Mouse (Mus musculus): ENCODE data around the gene Capg.

Gene Capg

GRCm38 (mm10) chr6:72570644-72571397 is 26.6 kb downstream of the Capg start:
- no peak for DNase-seq (ENCODE audit: low read depth)

GRCm38 (mm10) chr6:72571826-72572225 is 27.6 kb downstream of the Capg start:
- DNase-seq (ENCODE audit: low read depth) = no peak

- no peak for DNase-seq (ENCODE audit: low read depth)
Observed at GRCm38 (mm10) chr6:72576041-72576440, 31.9 kb downstream of the Capg start.

- no peak for DNase-seq (ENCODE audit: low read depth)
Observed at GRCm38 (mm10) chr6:72581625-72582382, 37.6 kb downstream of the Capg start.

- DNase-seq (ENCODE audit: low read depth) = no peak
Observed at GRCm38 (mm10) chr6:72583211-72583839, 39.1 kb downstream of the Capg start.

- no peak for DNase-seq (ENCODE audit: low read depth)
Observed at GRCm38 (mm10) chr6:72584154-72584553, 40.0 kb downstream of the Capg start.

- DNase-seq (ENCODE audit: low read depth) = no peak
Observed at GRCm38 (mm10) chr6:72586701-72587100, 42.5 kb downstream of the Capg start.

- DNase-seq (ENCODE audit: low read depth) = no peak
Observed at GRCm38 (mm10) chr6:72588307-72588706, 44.1 kb downstream of the Capg start.

- DNase-seq (ENCODE audit: low read depth) = no peak
Observed at GRCm38 (mm10) chr6:72590111-72590510, 45.9 kb downstream of the Capg start.

- no peak for DNase-seq (ENCODE audit: low read depth)
Observed at GRCm38 (mm10) chr6:72593011-72593803, 49.0 kb downstream of the Capg start.

- no peak for DNase-seq (ENCODE audit: low read depth)
Observed at GRCm38 (mm10) chr6:72593914-72594313, 49.7 kb downstream of the Capg start.

GRCm38 (mm10) chr6:72597083-72597874 is 53.1 kb downstream of the Capg start:
- DNase-seq (ENCODE audit: low read depth) = no peak

GRCm38 (mm10) chr6:72597956-72598753 is 54.0 kb downstream of the Capg start, which contains the start of the genes Elmod3 and Retsat:
TSS of gene Elmod3 (minus strand) at chr6:72598413.
TSS of gene Retsat (plus strand) at chr6:72598475.
- peak; percentile 97 for DNase-seq (ENCODE audit: low read depth)

- no peak for DNase-seq (ENCODE audit: low read depth)
Observed at GRCm38 (mm10) chr6:72598791-72599557, 54.8 kb downstream of the Capg start.

- no peak for DNase-seq (ENCODE audit: low read depth)
Observed at GRCm38 (mm10) chr6:72600216-72600615, 56.0 kb downstream of the Capg start.

GRCm38 (mm10) chr6:72600771-72601170 is 56.6 kb downstream of the Capg start:
- DNase-seq (ENCODE audit: low read depth) = no peak

- peak; percentile 72 for DNase-seq (ENCODE audit: low read depth)
Observed at GRCm38 (mm10) chr6:72601732-72602131, 57.5 kb downstream of the Capg start.

- DNase-seq (ENCODE audit: low read depth) = no peak
Observed at GRCm38 (mm10) chr6:72604066-72604465, 59.9 kb downstream of the Capg start.

- no peak for DNase-seq (ENCODE audit: low read depth)
Observed at GRCm38 (mm10) chr6:72607060-72607459, 62.9 kb downstream of the Capg start.

Measured in c-Kit-positive CD71-positive TER-119-negative erythroid progenitor cells, embryonic 14.5 days (primary cell).